Mouse (Mus musculus): ENCODE results near the gene Stra8. TPM values are rescaled to one million over a fixed set of nuclear protein-coding genes. Genes with fewer than 3 reads are reported as not detected.

The Stra8 gene
- polyA plus RNA-seq, 1 experiment, result not detected

DNA sequence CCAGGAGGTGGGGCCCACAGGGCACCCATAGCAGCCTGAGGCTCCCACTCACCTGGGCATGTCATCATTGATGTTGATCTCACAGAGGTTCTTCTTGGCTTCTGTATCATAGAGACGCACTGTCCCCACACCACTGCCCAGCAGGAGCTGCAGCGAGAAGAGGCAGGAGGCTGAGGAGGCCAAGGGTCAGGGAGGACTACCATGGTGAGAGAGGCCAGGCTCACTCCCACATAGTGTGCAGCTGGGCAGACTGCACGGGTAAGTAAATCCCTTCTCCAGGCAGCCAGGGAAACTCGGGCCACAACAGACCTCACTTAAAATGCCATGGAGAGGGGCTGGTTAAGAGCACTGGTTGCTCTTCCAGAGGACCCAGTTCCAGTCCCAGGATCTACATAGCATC lies 30.8 kb upstream of the Stra8 start:
- H3K27ac ChIP-seq (replicated peaks; ENCODE audit: low read depth, low read length), result no peak overlapping the region
- no peak overlapping the region for H3K4me3 ChIP-seq (ENCODE audit: insufficient read depth, low read depth, low read length)
- H3K4me1 ChIP-seq (ENCODE audit: control insufficient read depth, insufficient read depth, insufficient read length, low read length), result no peaks in the 10 kb centered on the region

DNA sequence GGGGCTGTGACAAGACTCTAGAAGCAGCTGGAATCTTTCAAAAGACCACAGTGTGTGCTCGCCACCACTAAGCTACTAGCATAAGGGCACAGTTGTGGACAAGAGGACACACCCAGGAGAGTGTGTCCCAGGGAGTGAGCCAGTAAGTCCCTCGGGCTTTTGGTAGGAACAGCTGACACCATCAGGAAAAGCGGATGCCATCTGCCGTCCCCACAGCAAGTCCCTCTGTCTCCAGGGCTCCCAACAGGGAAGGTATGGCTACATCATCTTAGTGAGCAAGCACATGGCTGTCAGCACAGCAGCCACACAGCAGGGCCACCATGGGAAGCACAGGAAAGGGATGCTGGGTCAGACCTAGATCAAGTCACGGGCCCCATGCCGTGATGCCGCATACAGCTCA lies 24.4 kb upstream of the Stra8 start:
- Histone ChIP-seq H3K4me1 (ENCODE audit: control insufficient read depth, insufficient read depth, insufficient read length, low read length) (no peaks in the 10 kb centered on the region), H3K27ac (replicated peaks; ENCODE audit: low read depth, low read length) (no peak overlapping the region), H3K4me3 (ENCODE audit: insufficient read depth, low read depth, low read length) (no peak overlapping the region)

DNA sequence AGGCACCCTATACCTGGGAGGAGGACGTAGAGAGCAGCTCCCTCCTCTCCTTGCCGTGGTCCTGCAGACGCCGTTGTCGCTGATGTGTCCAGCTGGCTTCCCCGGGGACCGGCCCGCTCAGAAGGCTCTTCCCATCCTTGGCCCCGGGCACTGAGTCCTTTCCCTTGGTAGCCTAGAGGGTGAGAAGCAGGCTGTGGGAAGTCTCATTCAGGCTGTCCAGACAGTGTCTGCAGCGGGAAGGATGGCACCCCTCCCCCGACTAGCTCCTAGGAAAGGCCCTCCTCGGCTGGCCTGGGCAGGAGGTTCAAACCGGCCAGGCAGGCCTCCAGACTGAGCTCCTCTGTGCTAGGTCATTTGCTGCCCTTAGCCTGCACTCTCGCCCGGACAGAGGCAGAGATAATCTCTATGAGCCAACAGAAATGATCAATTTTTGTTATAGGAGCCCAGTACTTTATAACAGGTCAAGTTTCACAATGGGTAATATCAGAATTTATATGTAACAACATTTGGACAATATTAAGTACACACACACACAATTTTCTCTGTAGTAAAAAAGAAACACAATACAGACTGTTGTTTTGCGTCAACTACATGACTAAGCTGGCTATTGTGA lies 23.7 kb upstream of the Stra8 start:
- no peaks in the 10 kb centered on the region for H3K4me1 ChIP-seq (ENCODE audit: control insufficient read depth, insufficient read depth, insufficient read length, low read length)
- no peak overlapping the region for H3K4me3 ChIP-seq (ENCODE audit: insufficient read depth, low read depth, low read length)
- no peak overlapping the region for H3K27ac ChIP-seq (replicated peaks; ENCODE audit: low read depth, low read length)

DNA sequence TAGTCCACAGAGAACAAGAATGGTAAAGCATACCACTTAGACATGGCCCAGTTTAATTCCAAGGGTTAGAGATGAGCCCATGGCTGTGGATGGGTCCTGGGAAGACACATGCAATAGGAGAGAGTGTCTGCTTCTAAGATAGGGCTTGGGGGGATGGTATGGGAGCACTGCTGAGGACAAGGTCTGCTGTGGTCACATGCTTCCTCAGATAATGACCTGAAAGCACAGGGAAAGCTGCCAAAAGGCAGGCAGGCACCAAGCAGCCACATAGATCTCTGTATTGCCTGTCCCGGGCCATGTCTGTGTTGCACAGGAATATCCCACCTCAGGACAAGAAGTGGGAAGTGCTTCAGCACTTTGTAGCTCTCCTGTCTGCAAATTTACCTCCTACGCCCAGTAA lies 20.8 kb upstream of the Stra8 start:
- no peaks in the 10 kb centered on the region for H3K4me1 ChIP-seq (ENCODE audit: control insufficient read depth, insufficient read depth, insufficient read length, low read length)
- no peak overlapping the region for H3K27ac ChIP-seq (replicated peaks; ENCODE audit: low read depth, low read length)
- no peak overlapping the region for H3K4me3 ChIP-seq (ENCODE audit: insufficient read depth, low read depth, low read length)

DNA sequence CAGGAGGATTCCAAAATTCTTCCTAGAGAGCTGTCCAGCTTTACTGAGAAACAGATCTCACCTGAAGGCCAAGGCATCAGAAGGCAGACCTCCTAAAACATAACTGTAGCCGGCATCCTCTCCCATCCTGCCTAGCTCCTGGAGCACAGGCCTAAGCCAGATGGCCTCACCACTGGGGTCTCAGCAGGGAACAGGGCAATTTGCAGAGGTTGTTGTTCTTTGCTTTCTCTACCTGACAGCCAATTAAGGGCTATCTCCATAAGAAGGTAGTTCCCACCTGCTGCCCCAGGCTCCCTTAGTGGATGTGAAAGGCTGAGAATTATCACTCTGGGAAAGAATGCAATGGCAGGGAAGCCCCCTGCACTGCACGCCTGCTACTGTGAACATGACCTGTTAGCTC lies 19.0 kb upstream of the Stra8 start:
- H3K4me3 ChIP-seq (ENCODE audit: insufficient read depth, low read depth, low read length), result no peak overlapping the region
- H3K27ac ChIP-seq (replicated peaks; ENCODE audit: low read depth, low read length), result no peak overlapping the region
- H3K4me1 ChIP-seq (ENCODE audit: control insufficient read depth, insufficient read depth, insufficient read length, low read length), result no peaks in the 10 kb centered on the region

DNA sequence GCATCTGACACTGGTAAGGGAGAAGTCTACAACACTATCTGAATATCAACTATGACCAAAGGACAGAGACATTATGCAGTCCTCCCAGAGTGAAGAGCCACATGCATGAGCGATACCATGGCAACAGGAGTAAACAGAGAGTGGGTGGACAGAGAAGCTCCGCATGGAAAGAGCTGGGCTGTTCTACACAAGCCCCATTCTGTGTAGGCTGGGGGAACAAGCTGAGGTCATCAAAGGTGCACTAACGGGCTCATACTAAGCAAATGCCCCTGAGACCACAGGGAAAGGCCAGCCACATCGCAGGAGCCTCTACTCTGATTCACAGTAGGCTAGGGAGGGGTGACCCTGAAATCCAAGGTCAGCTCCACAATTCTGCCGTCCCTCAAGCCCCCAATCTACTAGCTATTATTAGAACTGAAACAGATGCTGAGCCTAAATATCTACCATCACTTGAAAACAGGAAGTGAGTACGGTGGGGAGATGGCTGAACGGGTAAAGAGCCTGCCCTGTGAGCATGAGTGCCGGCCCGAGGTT lies 18.0 kb upstream of the Stra8 start:
- no peak overlapping the region for H3K4me3 ChIP-seq (ENCODE audit: insufficient read depth, low read depth, low read length)
- H3K27ac ChIP-seq (replicated peaks; ENCODE audit: low read depth, low read length), result no peak overlapping the region; the same call in 1 of the 2 replicates
- H3K4me1 ChIP-seq (ENCODE audit: control insufficient read depth, insufficient read depth, insufficient read length, low read length), result no peaks in the 10 kb centered on the region

DNA sequence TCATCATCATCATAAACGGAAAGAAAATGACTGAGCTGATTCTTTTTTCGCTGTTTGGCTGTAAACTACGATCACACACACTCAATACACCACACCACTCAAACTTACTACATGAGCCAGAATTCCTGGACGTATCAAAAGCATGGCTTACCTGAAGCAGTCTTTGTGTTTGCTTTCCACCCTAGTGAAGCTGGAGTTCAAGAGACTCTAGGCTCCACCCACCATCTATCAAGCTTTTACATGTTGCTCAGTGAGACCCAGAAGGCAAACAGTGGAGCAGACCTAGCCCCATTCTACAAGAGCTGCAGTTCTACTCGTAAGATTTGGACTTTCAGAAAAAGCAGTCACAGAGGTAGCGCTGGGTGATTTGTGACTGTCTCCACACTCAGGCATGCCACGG lies 17.4 kb upstream of the Stra8 start:
- Histone ChIP-seq H3K4me3 (ENCODE audit: insufficient read depth, low read depth, low read length) (no peak overlapping the region), H3K27ac (replicated peaks; ENCODE audit: low read depth, low read length) (no peak overlapping the region; the same call in 1 of the 2 replicates), H3K4me1 (ENCODE audit: control insufficient read depth, insufficient read depth, insufficient read length, low read length) (peaks cover 3% of the 10 kb centered on the region)

DNA sequence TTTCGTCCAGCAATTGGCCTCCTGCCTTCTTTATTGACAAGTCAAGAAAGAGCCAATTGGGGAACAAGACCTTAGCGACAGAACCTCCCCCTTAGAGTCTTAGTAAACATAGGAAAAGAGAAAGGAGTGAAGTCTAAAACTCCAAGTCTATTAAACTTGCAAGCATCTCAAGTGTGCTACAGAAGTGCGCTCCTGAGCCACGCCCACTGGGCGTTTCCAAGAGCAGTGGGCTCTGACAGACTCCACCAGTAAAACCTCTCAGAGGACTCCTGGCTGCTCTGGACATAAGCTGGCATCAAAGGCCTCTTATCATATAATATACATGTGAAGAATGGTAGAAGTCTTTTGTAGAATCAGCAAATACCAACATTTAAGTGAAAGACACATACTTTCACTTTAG lies 16.5 kb upstream of the Stra8 start:
- Histone ChIP-seq H3K4me1 (ENCODE audit: control insufficient read depth, insufficient read depth, insufficient read length, low read length) (peaks cover 10% of the 10 kb centered on the region), H3K4me3 (ENCODE audit: insufficient read depth, low read depth, low read length) (no peak overlapping the region), H3K27ac (replicated peaks; ENCODE audit: low read depth, low read length) (no peak overlapping the region)

DNA sequence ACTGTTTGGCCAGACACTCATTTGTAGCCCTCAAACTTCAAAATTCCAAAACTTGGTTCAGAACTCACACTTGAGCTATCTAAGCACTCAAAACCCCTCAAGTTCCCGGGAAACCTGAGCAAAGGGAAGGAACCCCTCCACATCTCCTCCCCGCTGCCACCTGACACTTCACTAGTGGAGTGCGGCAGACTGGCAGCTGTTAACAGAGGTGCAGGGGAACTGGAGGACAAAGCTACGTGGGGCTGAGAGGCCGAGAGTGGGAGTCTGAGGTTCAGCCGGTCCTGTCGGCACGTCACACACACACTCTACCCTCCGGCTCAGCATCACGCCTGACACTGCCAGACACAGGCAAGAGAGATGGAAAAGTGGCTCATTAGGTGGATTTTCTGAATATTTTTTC lies 16.1 kb upstream of the Stra8 start:
- H3K4me3 ChIP-seq (ENCODE audit: insufficient read depth, low read depth, low read length), result no peak overlapping the region
- H3K27ac ChIP-seq (replicated peaks; ENCODE audit: low read depth, low read length), result no peak overlapping the region
- peaks cover 10% of the 10 kb centered on the region for H3K4me1 ChIP-seq (ENCODE audit: control insufficient read depth, insufficient read depth, insufficient read length, low read length)

DNA sequence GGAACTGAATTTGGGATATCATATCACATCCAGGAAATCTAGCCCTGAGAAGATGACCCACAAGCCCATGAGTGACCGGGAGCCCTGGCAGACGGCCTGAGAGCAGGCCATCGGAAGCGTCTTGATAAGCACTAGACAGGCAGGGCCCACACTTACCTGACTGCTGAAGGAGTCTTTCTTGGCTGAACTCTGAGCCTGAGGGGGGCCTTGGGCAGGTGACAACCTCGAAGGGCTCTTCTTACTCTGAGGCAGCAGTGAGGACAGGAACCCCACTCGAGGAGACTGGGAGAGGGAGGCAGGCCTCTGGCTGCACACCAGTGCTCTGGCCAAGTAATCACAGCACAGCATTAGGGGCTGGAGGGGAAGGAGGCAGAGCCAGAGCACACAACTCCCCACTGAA lies 15.6 kb upstream of the Stra8 start:
- H3K27ac ChIP-seq (replicated peaks; ENCODE audit: low read depth, low read length), result no peak overlapping the region

DNA sequence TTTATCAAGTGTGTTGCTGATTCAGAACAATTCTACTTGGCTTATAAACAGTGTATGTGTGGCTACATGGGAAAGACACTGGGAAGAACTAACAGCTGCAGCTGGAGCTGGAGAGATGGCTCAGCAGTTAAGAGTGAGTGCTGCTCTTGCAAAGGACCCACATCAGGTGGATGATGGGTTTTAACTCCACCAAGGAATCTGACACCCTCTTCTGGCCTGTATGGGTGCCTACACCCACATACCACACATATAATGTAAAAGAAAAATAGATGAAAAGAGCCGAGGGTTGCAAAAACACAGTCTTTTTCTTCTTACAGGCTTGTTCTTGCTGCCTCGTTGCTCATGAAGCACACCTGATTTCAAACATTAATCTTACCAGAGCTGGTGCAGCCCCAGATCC lies 13.8 kb upstream of the Stra8 start:
- H3K4me1 ChIP-seq (ENCODE audit: control insufficient read depth, insufficient read depth, insufficient read length, low read length), result peaks cover 10% of the 10 kb centered on the region
- no peak overlapping the region for H3K4me3 ChIP-seq (ENCODE audit: insufficient read depth, low read depth, low read length)
- H3K27ac ChIP-seq (replicated peaks; ENCODE audit: low read depth, low read length), result 0 out of 2 replicates have a peak overlapping the region, but pooled peaks have one; percentile 11

More for the DNA sequence above, 15.6 kb upstream of the Stra8 start:
- Histone ChIP-seq H3K4me3 (ENCODE audit: insufficient read depth, low read depth, low read length) (no peak overlapping the region), H3K4me1 (ENCODE audit: control insufficient read depth, insufficient read depth, insufficient read length, low read length) (peaks cover 10% of the 10 kb centered on the region)

DNA sequence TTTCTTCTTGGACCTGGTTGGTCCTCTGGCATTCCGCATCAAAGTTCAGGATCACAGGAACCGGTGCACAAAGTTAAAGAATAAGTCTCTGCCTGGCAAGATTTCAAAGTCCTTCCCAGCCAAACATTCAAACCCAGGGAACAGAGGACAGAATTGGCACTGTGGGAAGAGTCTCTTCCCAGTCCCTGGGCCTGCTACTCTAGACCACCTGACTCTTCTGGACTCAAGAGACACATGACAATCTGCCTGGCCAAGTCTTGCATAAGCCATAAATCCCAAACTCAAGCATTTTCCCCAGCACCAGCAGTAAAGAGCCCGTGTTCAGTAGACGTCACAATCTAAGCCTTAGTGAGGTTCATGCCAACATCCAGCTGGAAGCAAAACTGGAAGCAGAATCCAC lies 13.3 kb upstream of the Stra8 start:
- H3K4me3 ChIP-seq (ENCODE audit: insufficient read depth, low read depth, low read length), result no peak overlapping the region
- H3K4me1 ChIP-seq (ENCODE audit: control insufficient read depth, insufficient read depth, insufficient read length, low read length), result peaks cover 10% of the 10 kb centered on the region
- peak overlapping the region; percentile 42 for H3K27ac ChIP-seq (replicated peaks; ENCODE audit: low read depth, low read length)

DNA sequence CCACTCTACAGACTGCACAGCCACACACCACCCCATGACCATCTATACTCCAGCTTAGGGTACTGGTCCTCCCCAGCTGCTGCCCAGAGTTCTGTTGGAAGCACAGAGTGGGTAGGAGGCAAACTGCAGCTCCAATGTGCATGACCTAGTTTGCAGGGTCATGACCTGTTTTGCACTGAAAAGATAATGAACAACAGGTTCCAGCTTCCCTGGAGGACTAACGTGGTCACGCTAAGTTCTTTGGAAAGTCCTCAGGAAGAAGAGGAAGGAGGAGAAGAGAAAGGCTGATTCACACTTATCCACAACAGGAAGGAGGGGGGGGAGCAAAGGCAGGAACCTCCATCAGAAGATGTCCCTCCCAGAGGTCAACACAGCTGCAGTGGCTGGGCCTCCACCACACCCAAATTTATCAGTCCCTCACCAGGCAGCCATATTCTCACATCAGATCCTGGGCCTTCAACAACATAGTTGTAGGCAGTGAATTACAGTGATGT lies 12.8 kb upstream of the Stra8 start:
- peak overlapping the region; percentile 42 for H3K27ac ChIP-seq (replicated peaks; ENCODE audit: low read depth, low read length)
- H3K4me1 ChIP-seq (ENCODE audit: control insufficient read depth, insufficient read depth, insufficient read length, low read length), result peaks cover 10% of the 10 kb centered on the region
- no peak overlapping the region for H3K4me3 ChIP-seq (ENCODE audit: insufficient read depth, low read depth, low read length)

DNA sequence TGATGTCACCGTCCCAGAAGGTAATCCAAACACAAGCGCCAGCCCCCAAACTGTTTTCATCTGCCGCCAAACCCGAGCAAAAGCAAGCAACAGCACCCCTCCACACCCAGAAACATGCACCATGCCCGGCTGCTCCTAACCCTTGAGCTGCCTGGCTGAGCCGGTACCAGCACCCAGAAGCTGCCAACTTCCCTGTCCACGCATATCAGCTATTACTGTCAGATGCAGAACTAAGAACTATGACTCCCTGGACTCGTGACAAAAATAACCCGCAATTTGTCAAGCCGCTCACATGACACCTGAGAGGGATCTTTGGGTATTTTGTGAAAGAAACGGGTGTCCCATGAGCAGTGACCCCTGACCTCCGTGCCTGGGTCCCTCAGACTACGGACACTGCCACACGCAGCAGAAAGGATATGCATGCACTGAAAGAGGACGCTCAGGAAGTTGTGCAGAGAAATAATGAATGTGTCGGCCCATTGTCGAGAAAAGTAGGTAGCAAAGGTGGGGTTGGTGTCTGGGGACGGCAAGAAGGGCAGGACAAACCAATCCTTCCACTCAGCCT lies 12.2 kb upstream of the Stra8 start:
- H3K27ac ChIP-seq (replicated peaks; ENCODE audit: low read depth, low read length), result peak overlapping the region; percentile 42
- H3K4me3 ChIP-seq (ENCODE audit: insufficient read depth, low read depth, low read length), result peak overlapping the region; percentile 10; the same call in 1 of the 2 replicates
- H3K4me1 ChIP-seq (ENCODE audit: control insufficient read depth, insufficient read depth, insufficient read length, low read length), result peaks cover 10% of the 10 kb centered on the region

DNA sequence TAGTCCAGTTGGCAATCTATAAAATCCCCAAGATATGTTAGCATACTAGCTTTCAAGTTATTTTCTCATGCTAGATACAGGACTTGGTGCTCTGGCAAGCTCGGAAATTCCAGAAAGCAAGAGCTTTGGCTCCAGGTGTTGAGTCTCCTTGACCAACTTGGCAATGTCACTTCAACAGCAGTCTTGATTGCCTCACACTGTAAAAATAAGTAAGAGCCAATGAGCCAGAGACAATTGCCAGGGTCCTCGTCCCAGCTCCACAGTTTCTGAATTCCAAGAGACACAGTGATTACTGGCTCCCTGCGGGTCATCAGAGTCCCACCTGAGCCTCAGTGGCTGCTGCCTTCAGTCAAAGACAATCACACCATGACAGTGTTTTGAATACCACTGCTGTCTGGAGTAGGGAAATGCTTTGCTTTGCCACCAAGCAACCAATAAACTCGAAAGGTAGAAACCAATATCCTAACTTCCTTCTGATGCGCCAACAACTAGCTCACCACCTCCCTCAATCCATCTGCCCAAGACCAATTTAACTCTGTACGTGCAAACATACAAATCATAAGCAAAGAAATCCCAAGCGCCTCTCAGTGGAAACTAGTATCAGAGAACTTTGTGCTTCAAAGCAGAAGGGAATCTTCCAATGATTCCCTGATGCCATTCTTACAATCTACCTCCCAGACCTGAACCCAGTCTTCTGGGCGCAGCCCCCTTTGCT lies 10.2 kb upstream of the Stra8 start:
- Histone ChIP-seq H3K4me1 (ENCODE audit: control insufficient read depth, insufficient read depth, insufficient read length, low read length) (peaks cover 10% of the 10 kb centered on the region), H3K27ac (replicated peaks; ENCODE audit: low read depth, low read length) (peak overlapping the region; percentile 38; the same call in 1 of the 2 replicates), H3K4me3 (ENCODE audit: insufficient read depth, low read depth, low read length) (peak overlapping the region; percentile 79)

All from brown adipose tissue, adult 24 weeks (tissue).